Mouse (Mus musculus) cerebellum, adult 2 months (tissue): ENCODE measurements around the gene Ccdc115. TPM values are rescaled to one million over a fixed set of nuclear protein-coding genes. Genes with fewer than 3 reads are reported as not detected.

Experiments used
- DNase-seq, 2 experiments: peaks; one replicate each; pipeline ENCODE4 v3.0.0; 2021
- H3K27ac ChIP-seq: fragments of 200-500 bp; 2 replicates; pipeline ENCODE4 v1.5.1; 2012; ENCODE audit warnings: low read length, control low read depth, inconsistent platforms; ENCODE audit not compliant: insufficient read depth
- H3K27me3 ChIP-seq: fragments of 200-500 bp; 2 replicates; pipeline ENCODE4 v1.6.1; 2012; ENCODE audit warnings: inconsistent platforms, mild to moderate bottlenecking, low read length, moderate library complexity; ENCODE audit not compliant: control insufficient read depth, insufficient read depth
- H3K4me1 ChIP-seq: fragments of 200-500 bp; 2 replicates; pipeline ENCODE4 v1.6.1; 2011; ENCODE audit warnings: low read length; ENCODE audit not compliant: control insufficient read depth, insufficient read depth
- H3K4me3 ChIP-seq: fragments of 200-500 bp; replicated peaks from 2 replicates; pipeline ENCODE3; 2011; ENCODE audit warnings: mild to moderate bottlenecking, low read depth, low read length, control low read depth; ENCODE audit not compliant: insufficient read depth
- CTCF ChIP-seq: fragments of 200-500 bp; IDR thresholded peaks from 2 replicates; pipeline ENCODE4 v1.5.1; 2011; ENCODE audit warnings: low read depth, mild to moderate bottlenecking, control low read depth, low read length, moderate library complexity, borderline replicate concordance; ENCODE audit not compliant: insufficient read depth
- POLR2A ChIP-seq: fragments of 200-500 bp; IDR thresholded peaks from 2 replicates; pipeline ENCODE4 v1.6.1; 2011; ENCODE audit warnings: low read length, control low read depth, borderline replicate concordance; ENCODE audit not compliant: insufficient read depth
- WGBS: fragments of 180-500 bp; shearing (Covaris S2); methylation state at CpG from one replicate; pipeline ENCODE4 v1.1.7; 2018; 5-methylcytosine and 5-hydroxymethylcytosine counted together
- polyA plus RNA-seq: library from polyadenylated mRNA; depleted of rRNA; stranded (reverse); fragments of >200 nt; gene quantifications from 2 replicates; pipeline ENCODE4 v1.2.3, GENCODE M21; 2012

Ccdc115 gene
- polyA plus RNA-seq, 1 experiment: 31.5 TPM

- WGBS: 2% methylated on average over 42 of the region's 43 CpGs
- no peaks in the 10 kb centered on the region for H3K27me3 ChIP-seq
- H3K27ac ChIP-seq: no peak overlapping the region
- no peak for DNase-seq
- H3K4me1 ChIP-seq: 0 out of 2 replicates have a peak, but pooled peaks cover 2% of the 10 kb centered on the region
- no peak for TF ChIP-seq CTCF
- TF ChIP-seq POLR2A: no peak
- H3K4me3 ChIP-seq: peak overlapping the region; percentile 25
Measured at GRCm38 (mm10) chr1:34472427-34473300, 33.2 kb upstream of the Ccdc115 start.

- H3K27ac ChIP-seq: no peak overlapping the region
- 0 out of 2 replicates have a peak, but pooled peaks cover 2% of the 10 kb centered on the region for H3K4me1 ChIP-seq
- H3K27me3 ChIP-seq: no peaks in the 10 kb centered on the region
- TF ChIP-seq POLR2A (no peak), CTCF (no peak)
- no peak overlapping the region for H3K4me3 ChIP-seq
- 73% methylated on average over 5 of the region's 5 CpGs for WGBS
- DNase-seq: no peak
Measured at GRCm38 (mm10) chr1:34469801-34470200, 30.3 kb upstream of the Ccdc115 start.

GRCm38 (mm10) chr1:34468500-34468899 lies 29.0 kb upstream of the Ccdc115 start:
- Histone ChIP-seq H3K27me3 (no peaks in the 10 kb centered on the region), H3K4me3 (no peak overlapping the region), H3K27ac (no peak overlapping the region), H3K4me1 (0 out of 2 replicates have a peak, but pooled peaks cover 2% of the 10 kb centered on the region)
- no peak for DNase-seq
- 86% methylated on average over 4 of the region's 4 CpGs for WGBS
- TF ChIP-seq POLR2A (no peak), CTCF (no peak)

GRCm38 (mm10) chr1:34468051-34468450 lies 28.6 kb upstream of the Ccdc115 start:
- Histone ChIP-seq H3K4me1 (0 out of 2 replicates have a peak, but pooled peaks cover 2% of the 10 kb centered on the region), H3K27ac (no peak overlapping the region), H3K4me3 (no peak overlapping the region), H3K27me3 (no peaks in the 10 kb centered on the region)
- no peak for TF ChIP-seq CTCF
- TF ChIP-seq POLR2A: no peak
- DNase-seq: no peak
- WGBS: 73% methylated on average over 3 of the region's 3 CpGs

- TF ChIP-seq POLR2A: no peak
- no peak for TF ChIP-seq CTCF
- 65% methylated on average over 6 of the region's 6 CpGs for WGBS
Measured at GRCm38 (mm10) chr1:34465445-34465844, 26.0 kb upstream of the Ccdc115 start.

GRCm38 (mm10) chr1:34464310-34464817 lies 24.9 kb upstream of the Ccdc115 start:
- no peaks in the 10 kb centered on the region for H3K27me3 ChIP-seq
- WGBS: 88% methylated on average over 8 of the region's 8 CpGs
- H3K4me1 ChIP-seq: no peaks in the 10 kb centered on the region
- no peak for TF ChIP-seq CTCF
- TF ChIP-seq POLR2A: no peak
- no peak overlapping the region for H3K4me3 ChIP-seq
- H3K27ac ChIP-seq: no peak overlapping the region
- no peak for DNase-seq

More at GRCm38 (mm10) chr1:34465445-34465844, 26.0 kb upstream of the Ccdc115 start:
- Histone ChIP-seq H3K4me1 (no peaks in the 10 kb centered on the region), H3K27me3 (no peaks in the 10 kb centered on the region), H3K4me3 (no peak overlapping the region), H3K27ac (no peak overlapping the region)
- DNase-seq: no peak

- DNase-seq: peak; percentile 57 to 60
- WGBS: 24% methylated on average over 7 of the region's 7 CpGs
- Histone ChIP-seq H3K4me3 (no peak overlapping the region), H3K27me3 (no peaks in the 10 kb centered on the region), H3K27ac (no peak overlapping the region), H3K4me1 (no peaks in the 10 kb centered on the region)
- no peak for TF ChIP-seq POLR2A
- TF ChIP-seq CTCF: peak; percentile 71
Measured at GRCm38 (mm10) chr1:34462766-34463165, 23.3 kb upstream of the Ccdc115 start.

GRCm38 (mm10) chr1:34460061-34460441 lies 20.6 kb upstream of the Ccdc115 start:
- Histone ChIP-seq H3K27me3 (no peaks in the 10 kb centered on the region), H3K4me3 (peak overlapping the region; percentile 96), H3K27ac (peak overlapping the region; percentile 64), H3K4me1 (no peaks in the 10 kb centered on the region)
- 4% methylated on average over 15 of the region's 15 CpGs for WGBS
- no peak for DNase-seq
- TF ChIP-seq CTCF (no peak), POLR2A (no peak)
